Mouse (Mus musculus) left cerebral cortex, adult 2 months (tissue): ENCODE results near the gene Cbfa2t2. TPM values are rescaled to one million over a fixed set of nuclear protein-coding genes. Genes with fewer than 3 reads are reported as not detected.

Experiments used
- DNase-seq, 2 experiments: peaks; one replicate each; pipeline ENCODE4 v3.0.0; 2021 to 2022; ENCODE audit warnings: low spot score in 2 of 2, mixed read lengths in 1 of 2; ENCODE audit errors: extremely low spot score in 1 of 2
- H3K27ac ChIP-seq: fragments of 200-600 bp; 2 replicates; pipeline ENCODE4 v1.8.1; 2022
- H3K4me3 ChIP-seq: fragments of 200-600 bp; 2 replicates; pipeline ENCODE4 v1.8.1; 2022
- CTCF ChIP-seq: fragments of 200-600 bp; IDR thresholded peaks from 2 replicates; pipeline ENCODE4 v1.8.1; 2022; ENCODE audit warnings: antibody characterized with exemption, mild to moderate bottlenecking, moderate library complexity
- intact Hi-C: fragments of 180-260 bp; cut with DNase I; formaldehyde crosslinking; loops from one replicate; pipeline ENCODE4 v1.15.1; 2025
- total RNA-seq, 2 experiments: library from RNA; stranded (reverse); gene quantifications; 2 replicates each; pipeline ENCODE4 v1.2.3; 2021

Gene Cbfa2t2
- total RNA-seq, 2 experiments from 2014 or later = 54.3 to 57.4 TPM

GRCm38 (mm10) chr2:154426188-154426904 lies 9.9 kb upstream of the Cbfa2t2 start:
- peak overlapping the region; percentile 36 for H3K4me3 ChIP-seq
- TF ChIP-seq CTCF = no peak
- no peak for DNase-seq
- H3K27ac ChIP-seq = peak overlapping the region; percentile 24; the same call in 1 of the 2 replicates
- intact Hi-C loops = no loop called here

GRCm38 (mm10) chr2:154426905-154427852 lies 9.1 kb upstream of the Cbfa2t2 start:
- intact Hi-C loops = no loop called here
- Histone ChIP-seq H3K27ac (no peak overlapping the region; the same call in 1 of the 2 replicates), H3K4me3 (peak overlapping the region; percentile 36)
- TF ChIP-seq CTCF = no peak
- no peak for DNase-seq

GRCm38 (mm10) chr2:154427853-154428360 lies 8.4 kb upstream of the Cbfa2t2 start:
- H3K4me3 ChIP-seq = no peak overlapping the region
- no peak for TF ChIP-seq CTCF
- no peak overlapping the region for H3K27ac ChIP-seq

GRCm38 (mm10) chr2:154430566-154430965 lies 5.7 kb upstream of the Cbfa2t2 start:
- no peak overlapping the region for H3K27ac ChIP-seq
- no peak for DNase-seq
- TF ChIP-seq CTCF = no peak
- H3K4me3 ChIP-seq = no peak overlapping the region
- intact Hi-C loops = no loop called here

More at GRCm38 (mm10) chr2:154427853-154428360, 8.4 kb upstream of the Cbfa2t2 start:
- intact Hi-C loops = no loop called here
- no peak for DNase-seq

- intact Hi-C loops = no loop called here
- Histone ChIP-seq H3K4me3 (no peak overlapping the region), H3K27ac (no peak overlapping the region)
- no peak for DNase-seq
- no peak for TF ChIP-seq CTCF
Measured at GRCm38 (mm10) chr2:154432696-154433095, 3.6 kb upstream of the Cbfa2t2 start.

GRCm38 (mm10) chr2:154433391-154433790 lies 2.9 kb upstream of the Cbfa2t2 start:
- intact Hi-C loops = no loop called here
- no peak for TF ChIP-seq CTCF
- H3K27ac ChIP-seq = no peak overlapping the region

GRCm38 (mm10) chr2:154434690-154435089 lies 1.6 kb upstream of the Cbfa2t2 start:
- TF ChIP-seq CTCF = no peak
- H3K4me3 ChIP-seq = no peak overlapping the region
- intact Hi-C loops = no loop called here

More at GRCm38 (mm10) chr2:154433391-154433790, 2.9 kb upstream of the Cbfa2t2 start:
- no peak for DNase-seq
- H3K4me3 ChIP-seq = no peak overlapping the region

GRCm38 (mm10) chr2:154436076-154436457 lies 214 bp upstream of the Cbfa2t2 start:
- intact Hi-C loops = no loop called here
- Histone ChIP-seq H3K27ac (peak overlapping the region; percentile 44), H3K4me3 (peak overlapping the region; percentile 50)
- no peak; the same call in 1 of the 2 replicates for TF ChIP-seq CTCF
- DNase-seq = peak; percentile 97 to 98

More at GRCm38 (mm10) chr2:154434690-154435089, 1.6 kb upstream of the Cbfa2t2 start:
- no peak for DNase-seq
- no peak overlapping the region for H3K27ac ChIP-seq

GRCm38 (mm10) chr2:154437191-154437527 lies 878 bp downstream of the Cbfa2t2 start:
- no peak for TF ChIP-seq CTCF
- intact Hi-C loops = no loop called here
- no peak for DNase-seq
- Histone ChIP-seq H3K27ac (peak overlapping the region; percentile 94), H3K4me3 (peak overlapping the region; percentile 99)

GRCm38 (mm10) chr2:154440453-154440852 lies 4.2 kb downstream of the Cbfa2t2 start:
- H3K4me3 ChIP-seq = no peak overlapping the region
- intact Hi-C loops = no loop called here
- TF ChIP-seq CTCF = no peak
- no peak for DNase-seq
- H3K27ac ChIP-seq = no peak overlapping the region

- intact Hi-C loops = no loop called here
- Histone ChIP-seq H3K4me3 (no peak overlapping the region), H3K27ac (no peak overlapping the region)
- TF ChIP-seq CTCF = no peak
- DNase-seq = no peak
Measured at GRCm38 (mm10) chr2:154447821-154448220, 11.5 kb downstream of the Cbfa2t2 start.

GRCm38 (mm10) chr2:154448633-154449032 lies 12.4 kb downstream of the Cbfa2t2 start:
- no peak for DNase-seq
- H3K4me3 ChIP-seq = no peak overlapping the region
- TF ChIP-seq CTCF = no peak
- H3K27ac ChIP-seq = no peak overlapping the region
- intact Hi-C loops = no loop called here
